Mouse (Mus musculus): ENCODE results near the gene Tsga10.
"Not testable (repeated sequence)": the region's sequence is repeated elsewhere in the genome, so short reads cannot be mapped to it uniquely, and the experiment has no call there.

The Tsga10 gene

DNA sequence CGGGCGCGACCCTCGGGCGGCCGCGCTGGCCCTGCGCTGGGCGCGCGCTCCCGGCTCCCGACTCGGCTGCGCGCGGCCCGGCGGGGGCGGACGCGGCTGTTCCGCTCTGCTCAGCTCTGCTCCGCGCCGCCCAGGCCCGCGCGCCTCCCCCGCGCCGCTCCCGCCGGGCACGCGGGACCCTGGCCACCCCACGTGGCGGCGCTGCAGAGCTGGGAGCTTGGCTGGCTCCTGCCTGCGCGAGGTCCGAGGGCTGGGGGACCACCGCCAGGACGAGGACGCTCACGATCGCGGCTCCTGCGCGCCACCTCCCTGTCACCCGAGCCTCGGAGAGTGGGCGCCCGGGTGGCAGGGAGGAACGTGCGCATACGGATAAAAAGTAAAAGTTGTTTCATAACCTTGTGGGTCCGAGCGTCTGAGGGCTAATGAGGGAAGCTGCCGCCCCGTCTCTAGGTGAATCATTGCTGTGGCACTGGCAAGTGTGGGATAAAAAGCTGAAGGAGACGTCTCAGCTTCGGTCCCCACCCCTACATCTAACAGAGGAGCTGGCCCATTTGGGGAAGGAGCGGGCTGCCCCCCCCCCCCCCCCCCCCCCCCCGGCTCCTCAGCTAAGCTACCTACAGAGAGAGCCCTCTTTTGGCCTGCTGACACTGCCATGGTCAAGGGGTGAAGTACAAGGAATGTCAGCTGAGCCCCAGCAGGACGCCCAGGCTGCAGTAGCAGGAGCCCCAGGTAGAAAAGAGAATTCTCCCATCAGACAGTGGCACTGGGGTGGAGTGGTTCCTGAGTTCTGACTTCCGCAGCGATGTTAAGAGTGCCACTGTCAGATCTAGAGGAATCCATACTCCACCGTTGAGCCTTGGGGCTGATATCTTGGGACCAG lies 146.2 kb downstream of the Tsga10 start, which contains the start of gene 2010300C02Rik:
2010300C02Rik (minus strand) TSS at position 325 of the 880 bp plus-strand sequence.
- DNase-seq (ENCODE audit: low read depth, low spot score) = no peak

- DNase-seq (ENCODE audit: low read depth, low spot score) = no peak
These were observed 147.1 kb downstream of the Tsga10 start for GRCm38 (mm10) chr1:37719030-37719723.

- DNase-seq (ENCODE audit: low read depth, low spot score) = no peak
These were observed 147.7 kb downstream of the Tsga10 start for GRCm38 (mm10) chr1:37718516-37718915.

DNA sequence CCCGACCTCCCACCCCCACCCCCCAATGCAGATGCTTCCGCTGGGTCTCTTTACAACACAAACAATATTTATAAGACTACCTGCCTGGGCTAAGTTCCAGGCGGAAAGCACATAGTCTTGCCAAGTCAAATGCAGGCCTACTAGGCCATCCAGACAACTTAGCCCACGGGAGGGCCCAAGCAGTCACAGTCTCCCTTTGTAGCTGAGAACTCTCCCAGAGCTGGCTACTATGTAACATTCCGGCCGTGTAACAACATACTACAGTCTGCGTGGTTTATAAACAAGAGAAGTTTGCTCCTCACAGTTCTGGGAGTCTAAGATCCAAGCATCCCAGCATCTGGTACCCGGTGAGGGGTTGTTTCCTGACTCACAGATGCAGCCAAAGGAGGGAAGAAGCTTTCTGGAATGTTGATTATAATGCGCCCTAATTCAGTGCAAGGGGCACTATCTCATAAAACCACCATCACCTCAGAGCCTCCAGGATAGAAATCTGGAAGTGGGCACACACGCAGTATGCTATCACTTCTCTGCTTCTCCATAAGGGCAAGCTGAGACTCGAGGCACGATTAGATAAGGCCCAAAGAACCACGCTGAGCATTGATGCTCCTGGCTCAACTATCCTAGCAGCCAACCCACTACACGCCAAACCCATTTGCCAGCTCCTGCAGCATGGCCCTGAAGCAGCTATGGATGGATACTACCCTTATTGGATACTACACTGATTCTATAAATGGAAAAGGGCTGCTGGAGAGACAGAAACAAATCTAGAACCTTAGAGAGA lies 148.6 kb downstream of the Tsga10 start:
- DNase-seq (ENCODE audit: low read depth, low spot score) = no peak

DNA sequence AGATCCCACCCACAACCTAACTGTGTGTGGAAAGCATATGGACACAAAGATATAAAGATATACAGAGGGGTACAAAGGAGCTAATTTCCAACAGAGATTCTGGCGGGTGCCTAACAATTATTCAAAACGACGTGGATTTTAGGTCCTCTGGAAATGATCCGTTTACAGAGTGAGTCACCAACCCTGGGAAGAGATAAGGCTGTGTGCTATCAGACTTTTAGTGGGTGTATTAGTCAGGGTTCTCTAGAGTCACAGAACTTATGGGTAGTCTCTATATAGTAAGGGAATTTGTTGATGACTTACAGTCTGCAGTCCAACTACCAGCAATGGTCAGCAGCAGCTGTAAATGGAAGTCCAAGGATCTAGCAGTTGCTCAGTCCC lies 153.9 kb downstream of the Tsga10 start:
- DNase-seq (ENCODE audit: low read depth, low spot score) = not testable (repeated sequence)

DNA sequence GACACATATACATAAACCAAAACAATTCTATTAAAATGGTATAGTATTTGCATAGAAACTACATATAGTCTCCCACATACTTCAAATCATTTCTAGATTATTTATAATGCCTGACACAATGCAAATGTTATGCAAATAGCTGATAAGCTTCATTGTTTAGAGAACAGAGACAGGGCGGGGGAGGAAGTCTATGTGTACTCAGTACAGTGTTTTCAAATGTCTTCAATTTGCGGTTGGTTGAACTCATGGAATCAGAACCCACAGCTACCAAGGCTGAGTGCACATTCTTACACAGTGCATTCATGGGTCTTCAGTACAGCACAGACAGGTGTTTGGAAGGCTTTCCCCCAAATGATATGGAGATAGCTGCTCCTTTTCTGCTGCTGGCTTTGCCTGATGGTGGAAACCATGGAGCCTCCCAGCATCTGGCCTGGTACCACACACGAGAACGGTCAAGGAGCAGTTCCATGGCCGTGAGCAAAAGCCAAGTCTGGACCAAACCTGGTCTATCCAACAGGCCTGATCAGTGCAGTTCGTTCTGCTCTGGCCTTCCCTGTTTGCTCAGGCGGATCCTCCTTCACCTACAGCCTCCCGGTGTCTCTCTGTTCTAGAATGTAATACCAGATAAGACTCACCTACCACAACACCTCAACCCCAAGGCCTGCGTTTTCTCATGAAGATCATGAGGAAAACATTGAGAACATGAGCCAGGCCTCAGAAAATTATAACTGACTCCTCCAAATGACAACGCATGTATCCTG lies 154.5 kb downstream of the Tsga10 start:
- DNase-seq (ENCODE audit: low read depth, low spot score) = no peak

DNA sequence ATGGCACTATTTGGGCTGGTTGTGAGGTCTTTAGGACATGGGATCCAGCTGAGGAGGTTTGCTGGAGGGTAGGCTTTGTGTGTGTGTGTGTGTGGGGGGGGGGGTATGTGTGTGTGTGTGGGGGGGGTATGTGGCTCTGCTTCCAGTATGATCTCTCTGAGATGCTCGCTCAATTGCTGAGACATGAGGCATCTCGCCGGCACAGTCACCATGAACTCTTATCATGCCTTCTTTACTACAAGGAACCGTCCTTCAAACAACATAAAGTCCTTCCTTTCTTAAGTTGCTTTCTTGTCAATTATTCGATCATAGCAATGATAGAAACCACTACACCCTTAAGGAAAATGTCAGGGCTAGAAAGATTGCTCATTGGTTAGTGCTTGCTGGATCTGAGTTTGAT lies 155.1 kb downstream of the Tsga10 start:
- DNase-seq (ENCODE audit: low read depth, low spot score) = no peak

DNA sequence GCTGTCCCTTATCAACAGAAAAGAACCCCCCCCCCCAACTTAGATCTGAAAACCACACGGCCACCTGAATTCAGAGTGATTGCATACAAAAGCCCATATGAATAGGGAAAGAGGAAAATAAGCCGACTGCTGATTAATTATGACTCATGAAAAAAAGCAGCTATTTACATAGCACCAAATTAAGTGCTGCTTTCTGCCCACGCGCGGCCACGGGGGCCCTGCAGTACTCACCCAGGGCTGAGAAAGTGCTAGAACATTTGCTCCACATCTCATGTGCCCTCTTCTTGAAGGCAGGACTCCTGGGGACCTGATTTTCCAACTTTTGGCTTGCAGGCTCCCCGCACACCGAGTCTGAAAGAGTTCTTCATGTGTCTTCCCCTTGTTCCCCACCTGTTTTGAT lies 156.5 kb downstream of the Tsga10 start:
- DNase-seq (ENCODE audit: low read depth, low spot score) = no peak

GRCm38 (mm10) chr1:37708270-37708955 lies 157.8 kb downstream of the Tsga10 start:
- no peak for DNase-seq (ENCODE audit: low read depth, low spot score)
